Mouse (Mus musculus): ENCODE measurements around the gene Pacs2. TPM values are rescaled to one million over a fixed set of nuclear protein-coding genes. Genes with fewer than 3 reads are reported as not detected.

Pacs2 gene
- total and polyA plus RNA-seq, 3 experiments: 29.8 to 69.7 (median 62.5) TPM

DNA sequence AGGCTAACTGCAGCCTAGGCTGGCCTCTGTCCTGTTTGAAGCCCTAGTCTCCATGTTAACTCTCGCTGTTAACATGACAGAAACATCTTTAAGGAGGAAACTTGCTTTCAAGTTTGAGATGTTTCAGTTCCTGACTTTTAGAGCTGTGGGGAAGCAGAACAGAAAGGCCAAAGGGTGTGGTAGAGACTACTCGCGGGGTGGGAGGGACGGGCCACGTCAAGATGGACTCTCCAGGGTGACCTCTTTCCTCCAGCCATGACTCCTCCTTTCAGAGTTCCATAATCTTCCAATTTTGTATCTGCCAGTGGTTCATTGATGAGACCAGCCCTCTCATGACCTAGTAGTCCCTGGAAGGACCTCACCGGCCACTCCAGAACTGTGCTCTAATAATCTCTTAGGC is 17.1 kb downstream of the Pacs2 start:
- Histone ChIP-seq H3K4me1 (ENCODE audit: control insufficient read depth in 1 of 2, insufficient read depth in 2 of 2, low read length in 2 of 2) (peaks cover 0 to 8% of the 10 kb centered on the region in 2 experiments; a peak in 1 of 4 replicates), H3K27ac (ENCODE audit: control insufficient read depth, low read depth, low read length) (no peak overlapping the region; the same call in 1 of the 2 replicates), H3K79me2 (ENCODE audit: control insufficient read depth, insufficient read depth, low read length, poor library complexity) (no peaks in the 10 kb centered on the region), H3K9me3 (replicated peaks; ENCODE audit: insufficient read depth, low read length) (no peaks in the 10 kb centered on the region), H3K27me3 (ENCODE audit: control insufficient read depth in 1 of 2, insufficient read depth in 2 of 2, low read length in 2 of 2) (no peaks in the 10 kb centered on the region), H3K36me3 (ENCODE audit: control insufficient read depth in 1 of 2, insufficient read depth in 2 of 2, low read length in 2 of 2) (no peaks in the 10 kb centered on the region), H3K4me3 (ENCODE audit: control insufficient read depth in 1 of 2, insufficient read depth in 1 of 2, low read depth in 2 of 2, low read length in 2 of 2) (no peak overlapping the region), H3K9ac (ENCODE audit: control insufficient read depth, low read depth, low read length, poor library complexity, severe bottlenecking) (no peak overlapping the region)
- TF ChIP-seq GATA1 (IDR thresholded peaks at IDR 0.05; ENCODE audit: low read depth, low read length) (no peak), SMC3 (IDR thresholded peaks at IDR 0.05; ENCODE audit: low read depth, low read length) (no peak)
- DNase-seq (ENCODE audit: low read depth, low spot score): no peak

DNA sequence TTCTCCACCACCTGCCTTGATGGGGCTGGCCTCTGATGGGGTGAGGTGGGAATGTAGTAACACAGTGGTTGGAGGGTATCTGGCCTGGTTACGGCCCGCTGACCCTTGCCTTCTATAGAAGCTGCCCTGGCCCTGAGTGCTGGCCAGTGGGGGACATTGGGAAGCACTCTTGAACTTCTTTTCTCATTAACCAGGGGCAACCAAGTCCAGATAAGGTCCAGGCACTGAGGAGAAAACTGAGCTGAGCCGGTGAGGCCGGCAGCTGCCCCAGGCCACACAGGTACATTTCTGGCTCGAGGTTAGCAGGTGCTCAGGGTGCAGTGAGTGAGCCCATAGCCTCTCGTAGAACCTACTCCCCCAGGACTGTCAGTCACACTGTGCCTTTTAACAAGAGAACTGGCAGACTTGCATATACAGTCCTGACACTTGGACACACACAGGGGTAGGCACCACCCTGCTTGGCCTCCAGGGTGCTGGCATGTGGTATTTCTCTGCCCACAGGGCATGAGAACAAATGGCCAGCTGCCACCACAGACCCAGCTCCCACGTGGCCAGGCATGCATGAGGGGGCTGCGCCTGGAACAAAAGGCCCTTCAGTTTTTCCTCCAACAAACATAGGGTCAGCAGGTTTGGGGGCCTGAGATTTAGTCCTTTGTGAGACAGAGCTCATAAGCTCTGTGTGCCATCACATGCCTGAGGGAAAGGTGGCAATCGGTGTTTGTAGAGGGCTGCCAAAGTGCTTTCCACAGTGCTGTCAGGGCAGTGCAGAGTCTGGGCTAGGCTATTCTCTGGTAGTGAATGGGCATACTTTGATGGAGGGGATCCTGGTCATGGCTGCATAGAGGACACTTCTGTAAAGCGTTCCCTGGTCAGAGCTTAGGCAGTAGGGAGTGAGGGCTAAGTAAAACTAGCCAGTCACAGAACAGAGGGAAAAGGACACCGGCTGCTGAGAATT is 18.3 kb downstream of the Pacs2 start:
- DNase-seq (ENCODE audit: low read depth, low spot score): no peak
- no peak for TF ChIP-seq NRF1 (IDR thresholded peaks at IDR 0.05; ENCODE audit: insufficient read depth, low read depth, low read length, poor library complexity, severe bottlenecking)
- no peak for TF ChIP-seq HCFC1 (IDR thresholded peaks at IDR 0.05; ENCODE audit: low read depth, low read length)
- TF ChIP-seq MXI1 (IDR thresholded peaks at IDR 0.05; ENCODE audit: low read depth, low read length): no peak
- 0 out of 2 replicates have a peak, but pooled peaks have one; percentile 18 for TF ChIP-seq NELFE (IDR thresholded peaks at IDR 0.05; ENCODE audit: low read depth, low read length)
- Histone ChIP-seq H3K36me3 (ENCODE audit: control insufficient read depth in 1 of 2, insufficient read depth in 2 of 2, low read length in 2 of 2) (peaks cover 0 to 3% of the 10 kb centered on the region in 2 experiments; a peak in 1 of 4 replicates), H3K27ac (ENCODE audit: control insufficient read depth, low read depth, low read length) (no peak overlapping the region), H3K4me1 (ENCODE audit: control insufficient read depth in 1 of 2, insufficient read depth in 2 of 2, low read length in 2 of 2) (peaks cover 4 to 12% of the 10 kb centered on the region in 2 experiments; a peak in 3 of 4 replicates), H3K79me2 (ENCODE audit: control insufficient read depth, insufficient read depth, low read length, poor library complexity) (no peaks in the 10 kb centered on the region), H3K9ac (ENCODE audit: control insufficient read depth, low read depth, low read length, poor library complexity, severe bottlenecking) (no peak overlapping the region), H3K4me3 (ENCODE audit: control insufficient read depth in 1 of 2, insufficient read depth in 1 of 2, low read depth in 2 of 2, low read length in 2 of 2) (no peak overlapping the region), H3K27me3 (ENCODE audit: control insufficient read depth in 1 of 2, insufficient read depth in 2 of 2, low read length in 2 of 2) (no peaks in the 10 kb centered on the region), H3K9me3 (replicated peaks; ENCODE audit: insufficient read depth, low read length) (no peaks in the 10 kb centered on the region)

DNA sequence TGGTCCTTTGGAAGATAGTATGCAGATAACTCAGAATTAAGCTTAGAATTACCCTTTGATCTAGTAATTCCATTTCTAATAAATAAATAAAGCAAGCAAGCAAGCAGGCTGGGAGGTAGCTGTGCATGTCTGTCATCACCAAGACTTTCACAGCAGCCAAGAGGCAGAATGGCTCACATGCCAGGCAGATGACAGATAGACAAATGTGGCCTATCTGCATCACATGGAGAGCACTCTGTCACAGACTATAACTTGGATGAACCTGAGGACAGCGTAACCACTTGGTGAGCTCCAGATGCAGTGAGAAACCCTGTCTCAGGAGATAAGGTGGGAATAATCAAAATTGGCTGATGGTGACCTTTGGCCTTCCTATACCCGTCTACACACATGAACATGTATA is 20.8 kb downstream of the Pacs2 start:
- H3K4me1 ChIP-seq (ENCODE audit: control insufficient read depth in 1 of 2, insufficient read depth in 2 of 2, low read length in 2 of 2): peaks cover 4 to 12% of the 10 kb centered on the region in 2 experiments; a peak in 3 of 4 replicates
- TF ChIP-seq ZNF384 (IDR thresholded peaks at IDR 0.05; ENCODE audit: low read depth, low read length) (no peak), POLR2AphosphoS2 (IDR thresholded peaks at IDR 0.05; ENCODE audit: low read length) (no peak), ZKSCAN1 (IDR thresholded peaks at IDR 0.05; ENCODE audit: low read depth, low read length) (no peak), TAL1 (IDR thresholded peaks at IDR 0.05; ENCODE audit: low read length) (no peak), GATA1 (IDR thresholded peaks at IDR 0.05; ENCODE audit: low read depth, low read length) (peak; percentile 28; the same call in 1 of the 2 replicates), MAX (IDR thresholded peaks at IDR 0.05; ENCODE audit: low read length) (0 out of 2 replicates have a peak, but pooled peaks have one; percentile 2), ELF1 (IDR thresholded peaks at IDR 0.05; ENCODE audit: low read depth, low read length) (no peak), CTCF (IDR thresholded peaks at IDR 0.05 in 2 of 3, conservative IDR thresholded peaks at IDR 0.05 in 1 of 3; ENCODE audit: control insufficient read depth in 1 of 3, insufficient read depth in 1 of 3, low read depth in 2 of 3, low read length in 3 of 3, poor library complexity in 1 of 3, severe bottlenecking in 1 of 3) (no peak), E2F4 (IDR thresholded peaks at IDR 0.05; ENCODE audit: borderline replicate concordance, low read depth, low read length) (no peak), JUND (IDR thresholded peaks at IDR 0.05; ENCODE audit: low read depth, low read length) (no peak), POLR2A (IDR thresholded peaks at IDR 0.05; ENCODE audit: control insufficient read depth in 1 of 2, insufficient read depth in 1 of 2, low read depth in 1 of 2, low read length in 2 of 2, poor library complexity in 1 of 2) (no peak), ETS1 (IDR thresholded peaks at IDR 0.05; ENCODE audit: low read depth, low read length) (no peak), EP300 (IDR thresholded peaks at IDR 0.05; ENCODE audit: low read depth in 1 of 2, low read length in 2 of 2) (0 out of 4 replicates have a peak, but pooled peaks of 1 of the 2 experiments have one; percentile 13)

More for the DNA sequence above, 20.8 kb downstream of the Pacs2 start:
- Histone ChIP-seq H3K4me3 (ENCODE audit: control insufficient read depth in 1 of 2, insufficient read depth in 1 of 2, low read depth in 2 of 2, low read length in 2 of 2) (no peak overlapping the region), H3K9me3 (replicated peaks; ENCODE audit: insufficient read depth, low read length) (no peaks in the 10 kb centered on the region), H3K9ac (ENCODE audit: control insufficient read depth, low read depth, low read length, poor library complexity, severe bottlenecking) (no peak overlapping the region), H3K79me2 (ENCODE audit: control insufficient read depth, insufficient read depth, low read length, poor library complexity) (no peaks in the 10 kb centered on the region), H3K27me3 (ENCODE audit: control insufficient read depth in 1 of 2, insufficient read depth in 2 of 2, low read length in 2 of 2) (no peaks in the 10 kb centered on the region), H3K27ac (ENCODE audit: control insufficient read depth, low read depth, low read length) (no peak overlapping the region), H3K36me3 (ENCODE audit: control insufficient read depth in 1 of 2, insufficient read depth in 2 of 2, low read length in 2 of 2) (peaks cover 0 to 5% of the 10 kb centered on the region in 2 experiments; a peak in 1 of 4 replicates)
- no peak for DNase-seq (ENCODE audit: low read depth, low spot score)

All from MEL (cell line).